Mouse (Mus musculus) cerebellum, adult 2 months (tissue): ENCODE results near the gene Adra2c.

Source experiments
- CTCF ChIP-seq: fragments of 200-500 bp; IDR thresholded peaks from 2 replicates; pipeline ENCODE4 v1.5.1; 2011; ENCODE audit warnings: low read depth, mild to moderate bottlenecking, control low read depth, low read length, moderate library complexity, borderline replicate concordance; ENCODE audit not compliant: insufficient read depth
- POLR2A ChIP-seq: fragments of 200-500 bp; IDR thresholded peaks from 2 replicates; pipeline ENCODE4 v1.6.1; 2011; ENCODE audit warnings: low read length, control low read depth, borderline replicate concordance; ENCODE audit not compliant: insufficient read depth

DNA sequence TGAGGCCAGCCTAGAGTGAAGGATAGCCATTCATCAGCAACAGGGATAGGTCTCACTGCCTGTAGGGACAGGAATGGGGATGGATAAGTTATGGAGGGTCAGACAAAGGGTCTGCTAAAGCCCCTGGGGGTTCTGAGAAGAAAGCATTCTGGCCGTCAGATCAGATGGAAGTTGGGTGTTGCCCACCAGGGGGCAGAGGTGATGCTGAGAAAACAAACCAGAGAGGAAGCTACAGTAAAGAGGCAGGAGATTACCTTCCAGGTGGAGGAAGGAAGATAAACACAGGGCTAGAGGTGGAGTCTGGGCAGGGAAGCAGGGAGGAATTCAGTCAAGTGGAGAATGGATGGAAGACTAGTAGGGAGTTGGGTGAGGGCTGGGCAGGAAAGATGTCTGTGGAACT lies 33.9 kb upstream of the Adra2c start:
- TF ChIP-seq CTCF (0 out of 2 replicates have a peak, but pooled peaks have one; percentile 30), POLR2A (no peak)
